Mouse (Mus musculus): ENCODE results near the gene Rnf7. TPM values are rescaled to one million over a fixed set of nuclear protein-coding genes. Genes with fewer than 3 reads are reported as not detected.

Gene Rnf7
- polyA plus RNA-seq, 1 experiment: 208 TPM

Other genes starting within 250 kb of the Rnf7 start
- 120 and 149 TPM in 2 replicates for gene Atp1b3, start 114.2 kb downstream of the Rnf7 start, polyA plus RNA-seq (2012; rRNA removed)
- gene Gm28729, start 46.6 kb upstream of the Rnf7 start, polyA plus RNA-seq (2012; rRNA removed): 19.3 and 20.8 TPM in 2 replicates
- 4.2 and 4.6 TPM in 2 replicates for gene Rasa2, start 152.9 kb upstream of the Rnf7 start, polyA plus RNA-seq (2012; rRNA removed)

Data from urinary bladder, adult 2 months (tissue).